Mouse (Mus musculus): ENCODE measurements around the gene Tecpr1. TPM values are rescaled to one million over a fixed set of nuclear protein-coding genes. Genes with fewer than 3 reads are reported as not detected.

Gene Tecpr1
- 58.0 and 59.4 TPM in 2 replicates for polyA plus RNA-seq (2012; rRNA removed)

DNA sequence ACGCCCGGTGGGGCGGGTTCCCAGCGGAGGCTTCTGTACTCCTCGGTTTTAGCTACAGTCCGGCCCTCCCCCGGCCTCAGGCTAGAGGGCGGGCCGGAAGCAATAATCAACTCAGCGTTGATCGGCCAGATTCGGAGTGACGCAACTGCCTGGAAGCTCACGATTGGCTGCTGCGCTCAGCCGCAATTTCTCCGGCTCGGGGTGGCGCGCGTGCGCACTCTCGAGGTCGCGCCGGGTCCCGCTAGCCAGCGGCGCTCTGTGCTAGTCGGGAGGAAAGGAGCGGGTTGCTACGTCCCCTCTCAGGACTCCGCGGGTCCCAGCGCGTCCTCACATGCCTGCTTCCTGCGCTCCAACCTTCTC is at the start of gene Tecpr1:
Gene Tecpr1, minus strand, starts transcription at position 113 of the 360 bp plus-strand sequence.
- TF ChIP-seq CTCF (IDR thresholded peaks at IDR 0.05; ENCODE audit: borderline replicate concordance, extremely low read depth, insufficient read depth, insufficient read length), result no peak
- TF ChIP-seq POLR2A (IDR thresholded peaks at IDR 0.05; ENCODE audit: borderline replicate concordance, extremely low read depth, insufficient read depth, insufficient read length, poor library complexity, severe bottlenecking), result peak; percentile 89
- DNase-seq (ENCODE audit: low read depth), result peak; percentile 98

DNA sequence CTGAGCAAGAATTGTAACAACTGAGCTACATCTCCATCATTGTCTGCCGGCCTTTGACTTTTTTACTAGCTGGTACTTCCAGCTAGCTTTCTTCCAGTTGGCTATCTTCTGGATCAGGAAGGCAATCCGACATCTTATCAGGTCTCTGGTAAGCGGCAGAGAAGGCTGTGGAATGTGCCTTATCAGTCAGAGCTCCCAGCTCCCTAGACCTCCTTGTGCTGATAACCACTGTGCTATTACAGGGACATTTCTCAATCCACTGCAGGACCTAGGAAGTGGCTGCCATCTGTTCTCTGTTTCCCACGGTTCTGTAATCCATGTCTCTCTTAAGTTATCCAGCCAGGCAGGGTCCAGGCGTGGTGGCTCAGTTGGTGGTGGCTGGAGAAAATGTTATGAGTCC is 48.4 kb upstream of the Tecpr1 start:
- TF ChIP-seq POLR2A (IDR thresholded peaks at IDR 0.05; ENCODE audit: borderline replicate concordance, extremely low read depth, insufficient read depth, insufficient read length, poor library complexity, severe bottlenecking), result no peak
- TF ChIP-seq CTCF (IDR thresholded peaks at IDR 0.05; ENCODE audit: borderline replicate concordance, extremely low read depth, insufficient read depth, insufficient read length), result no peak

DNA sequence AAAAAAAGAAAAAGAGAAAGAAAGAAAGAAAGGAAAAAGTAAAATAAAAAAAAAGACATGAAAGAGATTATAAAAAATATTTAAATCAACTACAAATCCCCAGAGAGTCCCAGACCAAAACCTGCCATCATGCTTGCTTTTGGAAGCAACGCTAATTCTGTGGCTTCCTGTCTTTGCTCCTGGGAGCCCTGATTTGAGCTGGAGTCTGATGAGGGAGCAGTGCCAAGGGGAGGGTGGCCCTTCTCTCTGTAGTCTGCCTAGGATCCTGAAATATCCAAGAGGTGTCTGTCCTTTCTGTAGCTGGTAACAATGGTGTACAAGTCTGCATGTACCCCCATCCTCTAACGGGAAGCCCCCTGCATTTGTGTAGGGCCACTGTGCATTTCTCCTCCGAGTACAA is 47.7 kb upstream of the Tecpr1 start:
- no peak for DNase-seq (ENCODE audit: low read depth)
- no peak for TF ChIP-seq POLR2A (IDR thresholded peaks at IDR 0.05; ENCODE audit: borderline replicate concordance, extremely low read depth, insufficient read depth, insufficient read length, poor library complexity, severe bottlenecking)
- TF ChIP-seq CTCF (IDR thresholded peaks at IDR 0.05; ENCODE audit: borderline replicate concordance, extremely low read depth, insufficient read depth, insufficient read length), result no peak

More for the DNA sequence above, 48.4 kb upstream of the Tecpr1 start:
- no peak for DNase-seq (ENCODE audit: low read depth)

GRCm38 (mm10) chr5:144270420-144270819 is 47.0 kb upstream of the Tecpr1 start:
- no peak for DNase-seq (ENCODE audit: low read depth)
- TF ChIP-seq POLR2A (IDR thresholded peaks at IDR 0.05; ENCODE audit: borderline replicate concordance, extremely low read depth, insufficient read depth, insufficient read length, poor library complexity, severe bottlenecking), result no peak
- TF ChIP-seq CTCF (IDR thresholded peaks at IDR 0.05; ENCODE audit: borderline replicate concordance, extremely low read depth, insufficient read depth, insufficient read length), result no peak

DNA sequence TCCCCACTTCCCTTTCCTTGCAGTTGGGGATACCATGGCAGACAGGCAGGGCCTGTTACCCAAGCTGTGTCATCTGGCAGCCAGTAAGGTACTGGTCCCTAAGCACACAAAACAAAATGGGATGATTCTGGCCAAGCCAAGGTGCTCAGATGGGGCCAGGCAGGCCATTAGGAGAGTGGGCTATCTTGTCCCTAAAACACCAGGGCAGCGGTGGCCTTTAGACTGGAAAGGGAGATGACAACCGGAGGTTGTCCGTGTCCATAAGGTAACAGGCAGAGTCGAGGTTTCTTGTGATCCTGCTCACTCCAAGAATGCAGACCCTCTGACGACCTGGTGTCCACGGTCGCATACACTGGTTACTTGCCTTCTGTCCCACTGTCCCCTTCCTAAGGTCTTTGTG is 46.5 kb upstream of the Tecpr1 start:
- TF ChIP-seq CTCF (IDR thresholded peaks at IDR 0.05; ENCODE audit: borderline replicate concordance, extremely low read depth, insufficient read depth, insufficient read length) (no peak), POLR2A (IDR thresholded peaks at IDR 0.05; ENCODE audit: borderline replicate concordance, extremely low read depth, insufficient read depth, insufficient read length, poor library complexity, severe bottlenecking) (no peak)
- no peak for DNase-seq (ENCODE audit: low read depth)

DNA sequence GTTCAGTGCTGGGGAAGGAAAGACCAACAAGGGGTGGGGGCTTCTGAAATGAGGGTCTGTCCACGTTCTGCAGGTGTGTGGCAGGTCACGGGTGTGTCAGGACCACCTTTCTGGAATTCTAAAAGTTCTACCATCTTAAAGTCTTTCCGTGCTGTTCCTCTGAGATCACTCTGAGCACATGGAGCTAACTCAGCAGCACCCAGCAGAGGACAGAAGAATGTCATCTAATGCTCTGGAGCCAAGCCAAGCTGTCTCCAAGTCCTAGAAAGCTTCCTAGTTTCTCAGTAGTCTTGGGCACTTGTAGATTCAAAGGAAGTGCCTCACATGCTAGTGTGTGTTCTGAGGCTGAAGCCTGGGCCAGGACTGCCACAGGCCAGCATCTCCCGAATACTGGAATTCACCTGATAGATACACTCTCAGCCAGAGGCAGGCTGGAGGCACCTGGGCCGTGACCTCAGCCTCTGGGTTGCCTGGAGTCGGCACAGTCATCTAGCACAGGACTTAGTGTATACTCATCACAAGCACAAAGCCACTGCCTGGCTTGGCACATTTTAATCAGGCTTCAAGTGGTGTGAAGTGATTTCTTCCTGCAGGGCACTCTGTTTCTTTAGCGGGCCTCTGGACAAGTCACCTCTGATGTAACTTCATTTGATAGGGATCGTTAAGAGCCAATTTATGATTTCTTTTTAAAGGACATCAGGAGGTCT is 44.3 kb upstream of the Tecpr1 start:
- peak; percentile 28 for DNase-seq (ENCODE audit: low read depth)
- TF ChIP-seq POLR2A (IDR thresholded peaks at IDR 0.05; ENCODE audit: borderline replicate concordance, extremely low read depth, insufficient read depth, insufficient read length, poor library complexity, severe bottlenecking) (no peak), CTCF (IDR thresholded peaks at IDR 0.05; ENCODE audit: borderline replicate concordance, extremely low read depth, insufficient read depth, insufficient read length) (no peak)

- TF ChIP-seq CTCF (IDR thresholded peaks at IDR 0.05; ENCODE audit: borderline replicate concordance, extremely low read depth, insufficient read depth, insufficient read length) (no peak), POLR2A (IDR thresholded peaks at IDR 0.05; ENCODE audit: borderline replicate concordance, extremely low read depth, insufficient read depth, insufficient read length, poor library complexity, severe bottlenecking) (no peak)
- DNase-seq (ENCODE audit: low read depth), result no peak
Observed at GRCm38 (mm10) chr5:144263496-144263895, 40.1 kb upstream of the Tecpr1 start.

GRCm38 (mm10) chr5:144263082-144263481 is 39.7 kb upstream of the Tecpr1 start:
- no peak for DNase-seq (ENCODE audit: low read depth)
- TF ChIP-seq POLR2A (IDR thresholded peaks at IDR 0.05; ENCODE audit: borderline replicate concordance, extremely low read depth, insufficient read depth, insufficient read length, poor library complexity, severe bottlenecking) (no peak), CTCF (IDR thresholded peaks at IDR 0.05; ENCODE audit: borderline replicate concordance, extremely low read depth, insufficient read depth, insufficient read length) (no peak)

DNA sequence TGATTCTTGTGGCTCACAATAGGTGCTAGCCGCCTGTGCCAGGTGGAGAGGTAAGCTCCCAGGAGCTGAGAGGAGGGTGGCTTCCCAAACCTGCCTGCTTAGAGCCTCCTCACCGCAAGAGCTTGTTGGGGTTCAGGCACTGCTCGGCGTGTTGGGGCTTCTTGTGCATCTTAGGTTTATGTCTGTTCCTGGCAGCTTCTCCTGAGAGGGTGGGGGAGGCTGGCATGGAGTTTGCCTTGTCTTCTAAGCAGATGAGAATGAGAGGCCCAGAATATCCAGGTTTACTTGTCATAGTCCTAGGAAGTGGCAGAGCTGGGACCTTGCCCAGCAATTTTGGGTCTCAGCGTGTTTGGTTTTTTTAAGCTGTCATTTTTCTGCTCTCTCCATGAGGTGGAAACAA is 38.4 kb upstream of the Tecpr1 start:
- TF ChIP-seq POLR2A (IDR thresholded peaks at IDR 0.05; ENCODE audit: borderline replicate concordance, extremely low read depth, insufficient read depth, insufficient read length, poor library complexity, severe bottlenecking) (no peak), CTCF (IDR thresholded peaks at IDR 0.05; ENCODE audit: borderline replicate concordance, extremely low read depth, insufficient read depth, insufficient read length) (no peak)
- DNase-seq (ENCODE audit: low read depth), result no peak

- DNase-seq (ENCODE audit: low read depth), result no peak
- TF ChIP-seq POLR2A (IDR thresholded peaks at IDR 0.05; ENCODE audit: borderline replicate concordance, extremely low read depth, insufficient read depth, insufficient read length, poor library complexity, severe bottlenecking) (no peak), CTCF (IDR thresholded peaks at IDR 0.05; ENCODE audit: borderline replicate concordance, extremely low read depth, insufficient read depth, insufficient read length) (no peak)
Observed at GRCm38 (mm10) chr5:144261309-144261708, 37.9 kb upstream of the Tecpr1 start.

DNA sequence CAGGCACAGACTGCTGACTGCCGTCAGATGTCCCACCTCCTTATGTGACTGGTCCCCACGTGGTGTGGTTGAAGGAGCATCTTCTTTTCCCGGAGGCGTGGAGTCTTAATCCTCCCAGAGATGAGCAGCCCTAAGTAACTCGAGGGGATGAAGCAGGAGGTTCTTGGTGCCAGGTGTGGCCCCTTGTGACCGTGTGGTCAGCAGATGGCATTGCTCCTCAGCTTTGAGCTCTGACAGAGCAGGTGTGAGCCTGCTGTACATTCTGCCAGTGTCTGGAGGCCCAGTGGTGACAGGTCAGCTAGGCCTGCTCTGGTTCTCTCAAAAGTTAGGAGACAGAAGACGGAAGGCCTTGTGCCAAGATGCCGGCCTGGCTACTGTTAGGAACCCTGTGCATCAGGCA is 37.0 kb upstream of the Tecpr1 start:
- no peak for DNase-seq (ENCODE audit: low read depth)
- TF ChIP-seq CTCF (IDR thresholded peaks at IDR 0.05; ENCODE audit: borderline replicate concordance, extremely low read depth, insufficient read depth, insufficient read length) (no peak), POLR2A (IDR thresholded peaks at IDR 0.05; ENCODE audit: borderline replicate concordance, extremely low read depth, insufficient read depth, insufficient read length, poor library complexity, severe bottlenecking) (no peak)

DNA sequence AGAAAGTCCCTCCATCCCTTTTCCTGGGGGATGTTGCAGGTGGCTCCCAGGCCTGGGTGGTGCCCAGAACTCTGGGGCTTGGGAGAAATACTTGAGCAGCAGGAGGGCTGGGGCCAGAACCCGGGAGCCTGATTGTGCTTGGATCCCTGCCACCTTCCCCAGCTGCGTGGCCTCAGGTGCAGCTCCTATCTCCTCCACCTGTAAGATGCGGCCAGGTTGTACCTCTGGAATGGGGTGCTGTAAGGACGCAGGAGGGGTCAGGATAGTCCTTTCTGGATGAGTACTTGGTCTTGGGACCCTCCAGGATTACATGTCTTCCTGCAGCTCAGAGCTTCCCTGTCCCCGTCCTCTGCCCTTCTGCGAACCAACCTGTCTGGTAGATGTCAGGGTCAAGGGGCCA is 35.8 kb upstream of the Tecpr1 start:
- DNase-seq (ENCODE audit: low read depth), result no peak
- TF ChIP-seq CTCF (IDR thresholded peaks at IDR 0.05; ENCODE audit: borderline replicate concordance, extremely low read depth, insufficient read depth, insufficient read length) (no peak), POLR2A (IDR thresholded peaks at IDR 0.05; ENCODE audit: borderline replicate concordance, extremely low read depth, insufficient read depth, insufficient read length, poor library complexity, severe bottlenecking) (no peak)

Measured in brain, embryonic 14.5 days (tissue).